32 mouse cellular contexts compared by ENCODE assay signal in the genomic region with DNA sequence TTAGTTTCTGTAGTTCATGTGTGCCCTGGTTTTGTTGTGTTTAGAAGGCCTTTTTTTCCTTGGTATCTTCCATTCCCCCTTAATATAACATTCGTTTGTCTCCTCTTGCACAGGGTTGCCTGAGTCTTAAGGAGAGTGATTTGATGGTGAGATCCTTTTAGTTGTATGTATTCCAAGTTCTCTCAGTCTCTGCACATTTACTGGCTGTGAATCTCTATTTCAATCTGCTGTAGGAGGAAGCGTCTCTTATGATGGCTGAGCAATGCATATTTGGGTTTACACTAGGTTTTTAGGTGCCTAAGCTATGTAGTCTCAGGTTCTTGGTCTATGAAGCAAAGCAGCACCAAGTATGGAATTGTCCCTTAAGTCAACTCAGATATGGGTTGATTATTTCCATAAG.
"Had no signal": no experiment of that assay in that cellular context is flagged by ENCODE, and none has a peak within 500 bp of the region (broad histone marks: within the 10 kb centered on the region; RNA-seq: fewer than 3 reads in every experiment).

No protein-coding gene starts in this region.

- H3K4me1 ChIP-seq: heart, embryonic 12.5 days; heart, embryonic 13.5 days; heart, embryonic 15.5 days; hindbrain, embryonic 10.5 days; hindbrain, embryonic 12.5 days; hindbrain, embryonic 13.5 days; hindbrain, embryonic 15.5 days; intestine, embryonic 15.5 days; kidney, embryonic 15.5 days had no signal

- DNase-seq: heart, postnatal 10 days; heart, postnatal 14 days; heart, postnatal 36 days; heart, postnatal 4 days; kidney, adult 11 months; kidney, adult 18-20 months; kidney, adult 2 months; kidney, adult 8-10 months; kidney, adult 9 months; kidney, postnatal 10 days; kidney, postnatal 14 days; kidney, postnatal 25 days; kidney, postnatal 36 days; kidney, postnatal 4 days; layer of hippocampus, adult 9-11 months; layer of hippocampus, postnatal 36 days had no signal

- H3K4me3 ChIP-seq: heart, embryonic 12.5 days; heart, embryonic 13.5 days; heart, embryonic 15.5 days; hindbrain, embryonic 10.5 days; hindbrain, embryonic 12.5 days; hindbrain, embryonic 13.5 days; hindbrain, embryonic 15.5 days; intestine, embryonic 15.5 days; kidney, embryonic 15.5 days; layer of hippocampus, adult 2 months; left cerebral cortex, adult 2 months had no signal

- ATAC-seq: hindbrain, embryonic 16.5 days; hindbrain, postnatal 0 days; inflammation-experienced regulatory T-cells, adult 6 months; intestine, embryonic 15.5 days; intestine, embryonic 16.5 days; intestine, postnatal 0 days had no signal
